Mouse (Mus musculus): ENCODE measurements around the gene Ugcg. TPM values are rescaled to one million over a fixed set of nuclear protein-coding genes. Genes with fewer than 3 reads are reported as not detected.
A peak's percentile ranks its signal among the peaks of the same experiment; 100 is the strongest.

Gene Ugcg
- polyA plus RNA-seq, 1 experiment, result 57.9 TPM

DNA sequence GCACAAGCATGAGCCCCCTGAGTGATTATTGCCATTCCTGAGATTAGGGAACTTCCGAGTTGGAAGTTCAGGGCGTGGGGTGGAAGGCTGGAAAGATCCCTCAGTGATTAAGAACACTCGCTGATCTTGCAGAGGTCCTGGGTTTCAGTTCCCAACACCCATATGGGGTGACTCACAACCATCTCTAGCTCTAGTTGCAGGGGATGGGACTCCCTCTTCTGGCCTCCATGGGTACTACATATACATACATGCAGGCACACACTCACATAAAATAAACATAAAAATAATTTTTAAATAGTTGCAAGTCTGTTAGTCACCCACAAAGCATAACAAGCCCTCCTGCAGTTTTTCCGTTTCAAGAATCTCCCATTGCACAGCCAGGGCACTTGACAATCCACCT is 52.0 kb downstream of the Ugcg start:
- Histone ChIP-seq H3K36me3 (ENCODE audit: control insufficient read depth, insufficient read depth, low read length) (no peaks in the 10 kb centered on the region), H3K4me3 (ENCODE audit: extremely low read depth, insufficient read depth, insufficient read length) (no peak overlapping the region), H3K4me1 (ENCODE audit: control insufficient read depth, insufficient read depth, insufficient read length) (peaks cover 19% of the 10 kb centered on the region; the same call in 1 of the 2 replicates), H3K27me3 (ENCODE audit: control insufficient read depth, insufficient read depth, low read length) (no peaks in the 10 kb centered on the region), H3K27ac (ENCODE audit: insufficient read depth, low read length) (no peak overlapping the region)
- DNase-seq (ENCODE audit: low read depth in 1 of 2, low spot score in 2 of 2), result no peak
- no peak for TF ChIP-seq POLR2A (IDR thresholded peaks at IDR 0.05; ENCODE audit: low read depth, low read length)
- no peak for TF ChIP-seq CTCF (IDR thresholded peaks at IDR 0.05; ENCODE audit: extremely low read depth, insufficient read depth, insufficient read length, insufficient replicate concordance)
- 91% methylated on average over 4 of the region's 4 CpGs for WGBS

DNA sequence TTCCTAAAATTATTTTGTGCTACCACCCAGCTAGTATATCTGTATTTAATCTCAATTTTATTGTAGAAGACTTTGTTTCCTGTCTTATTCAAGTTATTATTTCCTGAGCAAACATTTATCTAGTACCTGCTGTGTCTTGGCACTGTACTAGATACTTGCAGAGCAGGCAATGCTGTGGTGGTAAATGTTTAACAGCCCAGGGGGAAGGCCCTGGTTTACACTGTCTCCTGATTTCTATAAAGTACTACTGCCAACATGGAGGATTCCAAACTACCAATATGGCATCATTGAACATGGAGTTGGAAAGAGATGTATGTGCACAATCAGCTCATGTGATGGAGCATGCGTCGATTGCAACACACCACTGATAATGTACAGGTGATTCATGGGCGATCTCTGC is 53.2 kb downstream of the Ugcg start:
- WGBS, result 94% methylated on average over 3 of the region's 3 CpGs
- no peak for DNase-seq (ENCODE audit: low read depth in 1 of 2, low spot score in 2 of 2)

DNA sequence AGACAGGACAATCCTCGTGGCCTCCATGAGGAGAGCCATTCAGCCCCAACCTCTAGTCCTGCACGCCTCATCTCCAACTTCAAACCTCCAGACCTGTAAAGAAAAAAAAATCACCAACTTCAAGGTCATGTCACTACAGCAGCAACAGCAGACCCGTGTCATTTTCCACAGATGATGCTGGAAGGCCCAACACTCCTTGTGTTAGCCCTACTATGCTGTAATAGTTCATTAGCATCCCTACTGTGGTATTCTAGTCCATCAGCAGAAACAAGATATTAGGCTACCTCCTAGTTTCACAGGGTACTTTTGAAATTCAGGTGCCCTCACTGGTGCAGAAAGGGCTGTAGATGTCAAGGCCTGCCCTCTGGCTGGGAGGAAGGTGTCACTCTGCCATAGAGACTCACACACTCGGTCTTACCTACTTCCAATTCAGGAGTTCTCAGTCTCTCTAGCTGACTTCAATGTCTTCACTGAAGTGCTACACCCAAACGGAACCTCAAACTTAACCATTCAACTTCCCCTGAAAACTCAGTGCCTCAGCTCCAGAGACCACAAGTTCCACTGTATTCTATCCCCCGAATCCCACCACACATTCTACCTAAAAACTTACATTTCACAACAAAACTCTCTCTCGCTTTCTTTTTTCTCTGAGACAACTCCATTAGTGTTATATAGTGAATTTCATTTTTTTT is 54.9 kb downstream of the Ugcg start:
- DNase-seq (ENCODE audit: low read depth in 1 of 2, low spot score in 2 of 2), result no peak
- peaks cover 14% of the 10 kb centered on the region; the same call in 1 of the 2 replicates for H3K4me1 ChIP-seq (ENCODE audit: control insufficient read depth, insufficient read depth, insufficient read length)
- no peaks in the 10 kb centered on the region for H3K27me3 ChIP-seq (ENCODE audit: control insufficient read depth, insufficient read depth, low read length)
- WGBS, result 51% methylated on average over 7 of the region's 7 CpGs
- H3K36me3 ChIP-seq (ENCODE audit: control insufficient read depth, insufficient read depth, low read length), result no peaks in the 10 kb centered on the region
- peak overlapping the region; percentile 65 for H3K27ac ChIP-seq (ENCODE audit: insufficient read depth, low read length)
- H3K4me3 ChIP-seq (ENCODE audit: extremely low read depth, insufficient read depth, insufficient read length), result no peak overlapping the region
- TF ChIP-seq CTCF (IDR thresholded peaks at IDR 0.05; ENCODE audit: extremely low read depth, insufficient read depth, insufficient read length, insufficient replicate concordance) (no peak), POLR2A (IDR thresholded peaks at IDR 0.05; ENCODE audit: low read depth, low read length) (no peak)

More for the DNA sequence above, 53.2 kb downstream of the Ugcg start:
- H3K4me1 ChIP-seq (ENCODE audit: control insufficient read depth, insufficient read depth, insufficient read length), result peaks cover 19% of the 10 kb centered on the region; the same call in 1 of the 2 replicates
- H3K27me3 ChIP-seq (ENCODE audit: control insufficient read depth, insufficient read depth, low read length), result no peaks in the 10 kb centered on the region
- H3K36me3 ChIP-seq (ENCODE audit: control insufficient read depth, insufficient read depth, low read length), result no peaks in the 10 kb centered on the region
- TF ChIP-seq CTCF (IDR thresholded peaks at IDR 0.05; ENCODE audit: extremely low read depth, insufficient read depth, insufficient read length, insufficient replicate concordance) (no peak), POLR2A (IDR thresholded peaks at IDR 0.05; ENCODE audit: low read depth, low read length) (no peak)
- H3K4me3 ChIP-seq (ENCODE audit: extremely low read depth, insufficient read depth, insufficient read length), result no peak overlapping the region
- H3K27ac ChIP-seq (ENCODE audit: insufficient read depth, low read length), result no peak overlapping the region

DNA sequence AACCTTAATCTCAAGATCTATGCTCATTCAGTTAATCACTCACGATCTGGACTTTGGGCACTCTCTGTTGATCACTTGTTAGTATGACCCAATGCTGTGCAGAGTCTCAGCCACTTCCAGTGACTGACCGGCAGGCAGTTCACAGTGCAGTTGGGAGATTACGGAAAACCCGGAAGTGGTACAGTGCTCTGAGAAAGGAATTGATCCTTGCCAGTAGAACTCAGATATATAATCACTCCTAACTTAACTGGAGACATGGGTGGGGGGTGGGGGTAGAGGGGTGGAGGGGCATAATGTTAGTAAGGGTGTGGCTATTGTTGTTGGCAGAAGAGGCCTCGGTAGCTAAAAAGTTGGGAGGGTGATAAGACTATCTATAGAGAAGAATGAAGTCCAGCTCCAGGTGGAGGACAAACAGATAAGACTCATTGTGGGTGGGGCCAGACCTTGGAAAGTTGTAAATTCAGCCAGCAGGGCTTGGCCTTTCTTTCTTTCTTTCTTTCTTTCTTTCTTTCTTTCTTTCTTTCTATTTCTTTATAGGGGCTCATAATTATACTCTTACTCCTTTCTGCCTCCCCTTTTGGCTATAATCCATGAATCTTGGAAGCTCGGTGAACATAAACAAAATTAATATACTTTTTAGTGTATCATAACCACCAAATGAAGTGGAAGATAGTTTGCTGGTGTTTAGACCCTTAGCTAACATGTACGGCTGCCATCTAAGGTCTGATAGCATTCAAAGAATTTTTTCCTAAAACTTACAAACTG is 55.9 kb downstream of the Ugcg start:
- peak overlapping the region; percentile 12; the same call in 1 of the 2 replicates for H3K27ac ChIP-seq (ENCODE audit: insufficient read depth, low read length)
- no peaks in the 10 kb centered on the region for H3K36me3 ChIP-seq (ENCODE audit: control insufficient read depth, insufficient read depth, low read length)
- H3K4me3 ChIP-seq (ENCODE audit: extremely low read depth, insufficient read depth, insufficient read length), result no peak overlapping the region
- H3K4me1 ChIP-seq (ENCODE audit: control insufficient read depth, insufficient read depth, insufficient read length), result peaks cover 14% of the 10 kb centered on the region; the same call in 1 of the 2 replicates
- no peak for TF ChIP-seq POLR2A (IDR thresholded peaks at IDR 0.05; ENCODE audit: low read depth, low read length)
- no peak for TF ChIP-seq CTCF (IDR thresholded peaks at IDR 0.05; ENCODE audit: extremely low read depth, insufficient read depth, insufficient read length, insufficient replicate concordance)
- DNase-seq (ENCODE audit: low read depth in 1 of 2, low spot score in 2 of 2), result no peak
- H3K27me3 ChIP-seq (ENCODE audit: control insufficient read depth, insufficient read depth, low read length), result no peaks in the 10 kb centered on the region
- WGBS, result 81% methylated on average over 7 of the region's 7 CpGs

DNA sequence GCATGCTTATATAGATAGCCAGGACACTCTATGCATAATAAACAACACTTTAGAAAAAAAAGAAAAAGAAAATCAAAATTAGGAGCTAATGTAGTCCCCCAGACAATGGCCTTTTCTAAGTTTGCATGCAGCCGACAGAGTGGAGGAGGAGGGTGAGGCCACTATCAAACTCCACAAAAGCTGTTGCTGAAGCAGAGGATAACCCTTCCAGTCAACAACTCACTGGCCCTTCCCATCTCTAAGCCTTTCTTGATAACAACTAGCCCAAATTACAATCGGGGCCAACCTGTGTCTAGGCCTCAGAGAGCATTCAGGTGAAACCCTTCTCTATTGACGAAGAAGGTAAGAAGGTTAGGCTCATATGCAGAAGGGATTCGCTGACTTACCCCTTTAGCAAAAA is 56.7 kb downstream of the Ugcg start:
- Histone ChIP-seq H3K27me3 (ENCODE audit: control insufficient read depth, insufficient read depth, low read length) (no peaks in the 10 kb centered on the region), H3K36me3 (ENCODE audit: control insufficient read depth, insufficient read depth, low read length) (no peaks in the 10 kb centered on the region), H3K27ac (ENCODE audit: insufficient read depth, low read length) (no peak overlapping the region; the same call in 1 of the 2 replicates), H3K4me3 (ENCODE audit: extremely low read depth, insufficient read depth, insufficient read length) (no peak overlapping the region), H3K4me1 (ENCODE audit: control insufficient read depth, insufficient read depth, insufficient read length) (peaks cover 14% of the 10 kb centered on the region; the same call in 1 of the 2 replicates)
- no peak for DNase-seq (ENCODE audit: low read depth in 1 of 2, low spot score in 2 of 2)
- TF ChIP-seq POLR2A (IDR thresholded peaks at IDR 0.05; ENCODE audit: low read depth, low read length) (no peak), CTCF (IDR thresholded peaks at IDR 0.05; ENCODE audit: extremely low read depth, insufficient read depth, insufficient read length, insufficient replicate concordance) (no peak)
- WGBS, result 89% methylated on average over 4 of the region's 4 CpGs

DNA sequence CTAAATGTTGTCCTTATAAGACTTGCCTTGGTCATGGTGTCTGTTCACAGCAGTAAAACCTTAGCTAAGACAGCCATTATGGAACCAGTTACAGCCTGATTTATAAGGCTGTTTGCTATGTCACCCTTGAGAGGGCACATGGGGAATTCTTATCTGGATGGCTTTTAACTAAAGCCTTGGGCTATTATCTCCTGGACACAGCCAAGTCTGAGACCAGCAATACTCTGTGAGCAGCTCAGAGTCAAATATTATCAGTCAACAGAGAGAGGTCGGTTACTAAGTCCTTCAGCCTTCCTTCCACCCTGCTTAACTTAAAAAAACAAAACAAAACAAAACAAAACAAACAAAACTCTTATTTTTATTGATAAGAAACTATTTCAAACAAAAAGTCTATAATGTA is 58.5 kb downstream of the Ugcg start:
- Histone ChIP-seq H3K4me3 (ENCODE audit: extremely low read depth, insufficient read depth, insufficient read length) (no peak overlapping the region), H3K4me1 (ENCODE audit: control insufficient read depth, insufficient read depth, insufficient read length) (peaks cover 16% of the 10 kb centered on the region; the same call in 1 of the 2 replicates), H3K27me3 (ENCODE audit: control insufficient read depth, insufficient read depth, low read length) (no peaks in the 10 kb centered on the region), H3K36me3 (ENCODE audit: control insufficient read depth, insufficient read depth, low read length) (no peaks in the 10 kb centered on the region), H3K27ac (ENCODE audit: insufficient read depth, low read length) (no peak overlapping the region)
- WGBS, result 69% methylated on average over 1 of the region's 1 CpGs
- no peak for DNase-seq (ENCODE audit: low read depth in 1 of 2, low spot score in 2 of 2)
- TF ChIP-seq CTCF (IDR thresholded peaks at IDR 0.05; ENCODE audit: extremely low read depth, insufficient read depth, insufficient read length, insufficient replicate concordance) (no peak), POLR2A (IDR thresholded peaks at IDR 0.05; ENCODE audit: low read depth, low read length) (no peak)
